ENCODE assay signal across 14 mouse cellular contexts in the genomic region with DNA sequence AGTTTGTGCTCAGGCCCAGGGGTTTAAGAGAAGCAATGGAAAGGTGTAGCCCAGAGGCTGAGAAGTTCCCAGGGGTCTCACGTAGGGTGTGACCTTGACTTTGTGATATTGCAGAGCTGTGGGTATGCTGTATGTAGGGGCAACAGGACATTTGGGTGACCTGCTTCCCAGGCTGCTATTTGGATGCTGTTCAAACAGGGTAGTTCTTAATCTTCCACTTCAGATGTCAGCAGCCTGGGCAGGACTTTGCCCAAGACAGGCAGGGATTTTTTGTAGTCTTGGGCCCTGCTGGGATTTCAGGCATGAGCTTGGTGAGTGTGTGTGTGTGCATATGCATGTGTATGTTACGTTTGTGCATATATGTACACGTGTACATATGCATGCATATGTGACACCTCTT. TPM values are rescaled to one million over a fixed set of nuclear protein-coding genes. Genes with fewer than 3 reads are reported as not detected.
DNase-seq lines count a peak whose midpoint lies in the region; ATAC-seq and TF ChIP-seq lines count a peak whose summit lies in the region.
"Had no signal": no experiment of that assay in that cellular context is flagged by ENCODE, and none has a peak within 500 bp of the region (broad histone marks: within the 10 kb centered on the region; RNA-seq: fewer than 3 reads in every experiment).

No protein-coding gene starts in this region.

- intact Hi-C loops in gastrocnemius, adult 2 months (cut with DNase I), result no loop called here

- ATAC-seq in kidney, embryonic 14.5 days (ENCODE audit: low FRiP score, low TSS enrichment), result no peak
- ATAC-seq in kidney, embryonic 16.5 days (ENCODE audit: low FRiP score, low TSS enrichment), result no peak
- ATAC-seq in stomach, embryonic 14.5 days (ENCODE audit: insufficient number of reproducible peaks, insufficient read depth, low FRiP score, low read depth), result no peak
- ATAC-seq in midbrain, embryonic 13.5 days, result no peak

- H3K27me3 ChIP-seq in kidney, adult 2 months (replicated peaks; ENCODE audit: control insufficient read depth, insufficient read depth, low read length), result no peaks in the 10 kb centered on the region
- H3K27me3 ChIP-seq in kidney, embryonic 14.5 days (ENCODE audit: control insufficient read depth, insufficient read depth, low read length), result no peaks in the 10 kb centered on the region
- H3K27me3 ChIP-seq in kidney, embryonic 16.5 days (ENCODE audit: insufficient read depth, low read length), result no peaks in the 10 kb centered on the region
- no peaks in the 10 kb centered on the region for H3K27me3 ChIP-seq in stomach, embryonic 14.5 days (ENCODE audit: control insufficient read depth, insufficient read depth, low read length)
- H3K27me3 ChIP-seq in midbrain, embryonic 13.5 days, result no peaks in the 10 kb centered on the region
- H3K27me3 ChIP-seq: hindbrain, embryonic 15.5 days; neural tube, embryonic 12.5 days had no signal

- H3K9me3 ChIP-seq in kidney, embryonic 14.5 days (ENCODE audit: control insufficient read depth, low read length), result no peaks in the 10 kb centered on the region
- H3K9me3 ChIP-seq in kidney, embryonic 16.5 days (ENCODE audit: low read length), result no peaks in the 10 kb centered on the region
- no peaks in the 10 kb centered on the region for H3K9me3 ChIP-seq in stomach, embryonic 14.5 days (ENCODE audit: control insufficient read depth, low read depth, low read length)
- H3K9me3 ChIP-seq in midbrain, embryonic 13.5 days, result no peaks in the 10 kb centered on the region
- H3K9me3 ChIP-seq: heart, embryonic 10.5 days; hindbrain, embryonic 15.5 days; neural tube, embryonic 12.5 days had no signal

- TF ChIP-seq CTCF in gastrocnemius, adult 2 months (IDR thresholded peaks at IDR 0.05), result no peak
- no peak for TF ChIP-seq CTCF in kidney, adult 2 months (conservative IDR thresholded peaks at IDR 0.05; ENCODE audit: insufficient read depth, insufficient read length, low read depth, low read length)

- H3K4me3 ChIP-seq in gastrocnemius, adult 2 months, result no peak overlapping the region
- no peak overlapping the region for H3K4me3 ChIP-seq in kidney, adult 2 months (ENCODE audit: insufficient read depth, low read depth, low read length)
- no peak overlapping the region for H3K4me3 ChIP-seq in kidney, embryonic 14.5 days (ENCODE audit: low read length)
- no peak overlapping the region for H3K4me3 ChIP-seq in kidney, embryonic 16.5 days (ENCODE audit: low read length)
- H3K4me3 ChIP-seq in stomach, embryonic 14.5 days (ENCODE audit: low read depth, low read length), result no peak overlapping the region
- H3K4me3 ChIP-seq in midbrain, embryonic 13.5 days (replicated peaks), result no peak overlapping the region
- H3K4me3 ChIP-seq: heart, embryonic 10.5 days; hindbrain, embryonic 15.5 days; neural tube, embryonic 12.5 days had no signal

- WGBS in kidney, adult 2 months, result 47% methylated on average over 3 of the region's 3 CpGs
- WGBS in kidney, embryonic 14.5 days, result 91% methylated on average over 3 of the region's 3 CpGs
- 84% methylated on average over 3 of the region's 3 CpGs for WGBS in kidney, embryonic 16.5 days
- 79% methylated on average over 3 of the region's 3 CpGs for WGBS in stomach, embryonic 14.5 days
- WGBS in midbrain, embryonic 13.5 days, result 92% methylated on average over 3 of the region's 3 CpGs

- H3K4me2 ChIP-seq in kidney, embryonic 14.5 days (replicated peaks; ENCODE audit: low read depth, low read length), result no peak overlapping the region
- H3K4me2 ChIP-seq in kidney, embryonic 16.5 days (replicated peaks; ENCODE audit: low read depth, low read length), result no peak overlapping the region
- H3K4me2 ChIP-seq in stomach, embryonic 14.5 days (replicated peaks; ENCODE audit: low read depth, low read length), result no peak overlapping the region
- H3K4me2 ChIP-seq in midbrain, embryonic 13.5 days (replicated peaks), result no peak overlapping the region
- H3K4me2 ChIP-seq: hindbrain, embryonic 15.5 days; lung, embryonic 14.5 days; neural tube, embryonic 12.5 days had no signal

- DNase-seq in gastrocnemius, adult 2 months, result no peak
- DNase-seq in gastrocnemius, postnatal 10 days, result no peak
- DNase-seq in kidney, adult 2 months, result peak; percentile 84
- DNase-seq in spleen, postnatal 14 days (ENCODE audit: low spot score in 2 of 2), result no peak
- DNase-seq: cerebellum, adult 18-20 months; embryo, embryonic 11 days; lung, embryonic 14.5 days had no signal

- no peak for TF ChIP-seq POLR2A in kidney, adult 2 months (IDR thresholded peaks at IDR 0.05; ENCODE audit: low read depth, low read length)

- H3K36me3 ChIP-seq in kidney, adult 2 months (ENCODE audit: control insufficient read depth, insufficient read depth, low read length), result no peaks in the 10 kb centered on the region
- no peaks in the 10 kb centered on the region for H3K36me3 ChIP-seq in kidney, embryonic 14.5 days (ENCODE audit: control insufficient read depth, insufficient read depth, low read length)
- H3K36me3 ChIP-seq in kidney, embryonic 16.5 days (ENCODE audit: insufficient read depth, low read length), result no peaks in the 10 kb centered on the region
- peaks cover 5% of the 10 kb centered on the region; the same call in 1 of the 2 replicates for H3K36me3 ChIP-seq in stomach, embryonic 14.5 days (ENCODE audit: control insufficient read depth, insufficient read depth, low read length)
- no peaks in the 10 kb centered on the region for H3K36me3 ChIP-seq in midbrain, embryonic 13.5 days
- H3K36me3 ChIP-seq: heart, embryonic 10.5 days; hindbrain, embryonic 15.5 days; neural tube, embryonic 12.5 days had no signal

- no peak overlapping the region for H3K9ac ChIP-seq in kidney, embryonic 14.5 days (ENCODE audit: low read depth, low read length)
- H3K9ac ChIP-seq in kidney, embryonic 16.5 days (replicated peaks; ENCODE audit: low read length), result no peak overlapping the region
- H3K9ac ChIP-seq in stomach, embryonic 14.5 days (replicated peaks; ENCODE audit: low read depth, low read length), result no peak overlapping the region
- no peak overlapping the region for H3K9ac ChIP-seq in midbrain, embryonic 13.5 days (replicated peaks)
- H3K9ac ChIP-seq: hindbrain, embryonic 15.5 days; lung, embryonic 14.5 days; neural tube, embryonic 12.5 days had no signal

- H3K27ac ChIP-seq in gastrocnemius, adult 2 months, result peak overlapping the region; percentile 82
- 0 out of 2 replicates have a peak overlapping the region, but pooled peaks have one; percentile 18 for H3K27ac ChIP-seq in kidney, adult 2 months (ENCODE audit: insufficient read depth, low read depth, low read length)
- H3K27ac ChIP-seq in kidney, embryonic 14.5 days (ENCODE audit: low read depth, low read length), result no peak overlapping the region
- H3K27ac ChIP-seq in kidney, embryonic 16.5 days (ENCODE audit: low read length), result peak overlapping the region; percentile 37; the same call in 1 of the 2 replicates
- peak overlapping the region; percentile 48; the same call in 1 of the 2 replicates for H3K27ac ChIP-seq in stomach, embryonic 14.5 days (ENCODE audit: low read length)
- H3K27ac ChIP-seq in midbrain, embryonic 13.5 days, result no peak overlapping the region
- H3K27ac ChIP-seq: hindbrain, embryonic 15.5 days; neural tube, embryonic 12.5 days had no signal

- H3K4me1 ChIP-seq in kidney, adult 2 months (ENCODE audit: control insufficient read depth, insufficient read depth, low read length), result peaks cover 54% of the 10 kb centered on the region
- peaks cover 26% of the 10 kb centered on the region for H3K4me1 ChIP-seq in kidney, embryonic 14.5 days (ENCODE audit: control insufficient read depth, insufficient read depth, low read length)
- H3K4me1 ChIP-seq in kidney, embryonic 16.5 days (ENCODE audit: insufficient read depth, low read length), result peaks cover 54% of the 10 kb centered on the region
- peaks cover 40% of the 10 kb centered on the region for H3K4me1 ChIP-seq in stomach, embryonic 14.5 days (ENCODE audit: control insufficient read depth, insufficient read depth, low read length)
- H3K4me1 ChIP-seq in midbrain, embryonic 13.5 days (replicated peaks), result peaks cover 56% of the 10 kb centered on the region

RNA-seq across cellular contexts. Expression of a gene that starts 28.4 kb away (rescaled TPM):
- 100 to 1,000 TPM; 118 to 120 TPM for total RNA-seq in gastrocnemius, adult 2 months (2021)
- total RNA-seq in gastrocnemius, postnatal 10 days (2021), result 10 to 100 TPM; 58.8 to 61.3 TPM
- 94.8 and 107 TPM in 2 replicates for polyA plus RNA-seq in kidney, adult 2 months (2012; rRNA removed)
- 5.9 and 6.2 TPM in 2 replicates for polyA plus RNA-seq in kidney, embryonic 14.5 days (2014; fragmentation: Nextera tagmentation; extraction: Ambion mirVana)
- 11.0 and 11.6 TPM in 2 replicates for polyA plus RNA-seq in kidney, embryonic 16.5 days (2015; fragmentation: Nextera tagmentation; extraction: Ambion mirVana)
- 9.0 and 10.3 TPM in 2 replicates for polyA plus RNA-seq in stomach, embryonic 14.5 days (2014; fragmentation: Nextera tagmentation; extraction: Ambion mirVana)
- polyA plus RNA-seq in midbrain, embryonic 13.5 days (2015; fragmentation: Nextera tagmentation; extraction: Ambion mirVana), result 4.0 and 4.4 TPM in 2 replicates

Comparison
In these comparisons a context has a peak if more than half of its experiments do, and no peak if none do; other contexts are left out.
1. H3K27ac ChIP-seq: peak in gastrocnemius, adult 2 months (single experiment), kidney, adult 2 months (single experiment), kidney, embryonic 16.5 days (single experiment) and stomach, embryonic 14.5 days (single experiment); none in kidney, embryonic 14.5 days (single experiment) and midbrain, embryonic 13.5 days (single experiment).